Mouse (Mus musculus): ENCODE measurements around the gene Ablim1.

The Ablim1 gene

GRCm38 (mm10) chr19:57304666-57305065 is 10.1 kb downstream of the Ablim1 start:
- ATAC-seq (ENCODE audit: low TSS enrichment): no peak

DNA sequence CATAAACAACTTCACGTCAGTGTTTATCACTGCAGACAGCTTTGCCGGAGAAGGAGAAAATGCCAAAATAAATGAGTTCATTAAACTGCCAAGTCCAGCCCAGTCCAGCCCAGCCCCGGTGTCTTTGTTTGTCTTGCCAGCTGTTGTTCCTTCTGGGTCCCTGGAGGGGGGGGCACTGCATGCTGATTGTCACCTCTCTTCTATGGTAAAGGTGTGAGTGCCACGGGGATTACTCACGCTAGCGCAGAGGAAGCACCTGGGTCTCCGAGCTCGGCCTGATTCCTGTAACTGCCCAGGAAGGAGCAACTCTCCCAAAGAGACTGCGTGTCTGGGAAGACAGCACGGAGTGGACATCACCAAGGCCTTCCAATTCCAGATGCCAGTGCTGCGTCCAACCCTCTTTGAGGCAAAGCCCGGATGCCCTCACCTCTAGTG is 12.7 kb downstream of the Ablim1 start:
- ATAC-seq (ENCODE audit: low TSS enrichment): no peak

DNA sequence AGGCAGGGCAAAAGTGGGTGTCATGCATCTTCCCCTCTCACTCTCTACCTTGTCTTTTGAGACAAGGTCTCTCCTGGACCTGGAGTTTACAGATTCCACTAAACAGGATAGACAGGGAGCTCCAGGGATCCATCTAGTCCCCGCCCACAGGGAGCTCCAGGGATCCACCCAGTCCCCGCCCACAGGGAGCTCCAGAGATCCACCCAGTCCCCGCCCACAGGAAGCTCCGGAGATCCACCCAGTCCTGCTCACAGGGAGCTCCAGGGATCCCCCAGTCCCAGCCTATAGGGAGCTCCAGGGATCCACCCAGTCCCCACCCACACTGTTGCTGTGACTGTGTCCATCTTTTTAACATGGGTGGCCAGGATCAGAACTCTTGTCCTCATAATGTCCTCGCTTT is 16.7 kb downstream of the Ablim1 start:
- no peak for ATAC-seq (ENCODE audit: low TSS enrichment)

DNA sequence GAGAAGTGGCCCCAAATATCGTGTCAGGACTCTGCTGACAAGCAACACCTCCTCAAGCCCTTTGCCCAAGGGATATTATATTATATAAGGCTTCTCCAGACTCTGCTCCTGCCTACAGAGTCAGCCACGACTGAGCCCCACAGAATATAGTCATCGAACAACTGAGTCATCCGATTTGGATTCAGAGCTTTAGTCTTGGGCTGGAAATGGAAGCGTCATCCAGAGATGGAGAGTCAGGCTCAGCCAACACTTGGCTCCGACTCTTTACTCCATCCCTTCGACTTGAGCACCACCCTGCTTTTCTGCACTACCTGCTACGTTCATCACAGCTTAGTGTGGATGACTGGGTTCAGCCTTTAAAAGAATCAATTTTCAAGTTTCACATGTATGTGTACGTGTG is 17.3 kb downstream of the Ablim1 start:
- ATAC-seq (ENCODE audit: low TSS enrichment): peak; percentile 74

DNA sequence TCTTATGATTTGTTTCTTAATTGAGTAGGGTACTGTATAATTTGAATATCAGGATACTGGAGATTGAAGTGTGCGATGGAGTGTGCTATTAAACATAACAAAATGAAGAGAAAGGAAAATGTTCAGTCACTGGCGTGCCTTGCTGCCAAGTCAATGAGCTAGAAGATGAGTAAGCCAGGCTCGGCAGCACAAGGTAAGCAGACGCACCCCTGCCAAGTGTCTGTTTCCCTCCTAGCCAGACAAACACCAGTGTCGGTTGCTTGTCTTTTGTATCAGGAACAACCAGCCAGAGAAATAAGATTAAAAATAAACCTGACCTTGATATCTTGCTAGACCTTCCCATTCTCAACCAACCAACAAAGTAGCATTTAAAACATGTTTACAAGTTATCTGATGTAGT is 18.2 kb downstream of the Ablim1 start:
- peak; percentile 47 for ATAC-seq (ENCODE audit: low TSS enrichment)

GRCm38 (mm10) chr19:57295521-57295920 is 19.2 kb downstream of the Ablim1 start:
- no peak for ATAC-seq (ENCODE audit: low TSS enrichment)

DNA sequence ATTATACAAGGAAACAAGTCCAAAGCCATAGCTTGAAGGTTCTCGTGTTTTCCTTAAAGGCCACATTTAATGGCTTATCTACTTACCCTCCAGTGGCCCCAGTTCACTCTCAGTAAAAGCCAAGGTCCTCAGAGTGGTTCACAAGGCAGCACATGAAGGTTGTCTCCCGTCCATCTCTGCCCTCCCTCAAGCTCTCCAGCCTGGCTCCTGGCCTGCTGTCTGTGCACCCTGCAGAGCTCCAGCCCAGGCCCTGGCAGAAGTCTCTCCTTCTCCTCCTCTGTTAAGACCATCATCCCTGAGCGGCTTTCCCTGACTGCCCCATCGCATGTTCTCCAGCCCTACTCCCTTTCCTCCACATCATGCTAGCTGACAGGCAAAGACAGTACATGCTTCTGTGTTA is 20.4 kb downstream of the Ablim1 start:
- no peak for ATAC-seq (ENCODE audit: low TSS enrichment)

DNA sequence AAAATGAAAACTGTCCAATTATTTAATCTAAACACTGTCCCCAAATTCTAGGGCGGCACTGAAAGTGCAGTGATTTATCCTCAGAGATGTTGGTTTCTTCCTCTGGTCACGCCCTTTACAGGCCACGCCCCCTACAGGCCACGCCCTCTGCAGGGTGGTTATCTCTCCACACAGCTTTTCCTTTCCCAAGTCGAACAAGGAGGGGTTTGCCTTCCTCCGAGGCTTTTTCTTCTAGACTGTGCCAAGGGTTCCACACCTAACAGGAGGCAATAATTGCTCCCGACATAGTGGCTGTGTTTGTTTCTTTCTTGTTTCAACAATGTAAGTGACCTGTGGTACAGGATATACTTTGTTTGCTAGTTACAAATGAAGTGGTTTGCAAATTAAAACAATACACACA is 21.0 kb downstream of the Ablim1 start:
- ATAC-seq (ENCODE audit: low TSS enrichment): no peak

- no peak for ATAC-seq (ENCODE audit: low TSS enrichment)
Measured at GRCm38 (mm10) chr19:57283310-57283709, 31.4 kb downstream of the Ablim1 start.

DNA sequence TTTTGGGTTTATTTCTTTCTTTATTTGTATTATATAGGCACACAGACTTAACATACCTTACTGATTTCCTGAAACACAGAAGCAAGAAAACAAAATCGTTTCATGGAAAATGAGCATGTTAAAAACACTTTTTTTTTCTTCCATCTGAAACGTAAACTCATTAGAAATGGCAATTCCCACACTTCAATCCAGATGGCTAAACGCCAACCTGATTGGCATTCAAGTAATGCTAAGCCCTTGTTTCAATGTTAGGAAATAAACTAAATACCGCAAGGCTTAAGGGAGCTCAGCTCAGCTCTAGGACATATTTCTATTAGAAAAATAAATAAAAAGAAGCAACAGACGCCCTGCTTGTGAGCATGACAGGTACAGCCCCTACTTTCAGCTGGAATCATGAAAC is 32.1 kb downstream of the Ablim1 start:
- ATAC-seq (ENCODE audit: low TSS enrichment): no peak

- ATAC-seq (ENCODE audit: low TSS enrichment): no peak
Measured at GRCm38 (mm10) chr19:57279666-57280065, 35.1 kb downstream of the Ablim1 start.

GRCm38 (mm10) chr19:57278263-57278662 is 36.5 kb downstream of the Ablim1 start:
- no peak for ATAC-seq (ENCODE audit: low TSS enrichment)

- ATAC-seq (ENCODE audit: low TSS enrichment): no peak
Measured at GRCm38 (mm10) chr19:57277010-57277409, 37.7 kb downstream of the Ablim1 start.

DNA sequence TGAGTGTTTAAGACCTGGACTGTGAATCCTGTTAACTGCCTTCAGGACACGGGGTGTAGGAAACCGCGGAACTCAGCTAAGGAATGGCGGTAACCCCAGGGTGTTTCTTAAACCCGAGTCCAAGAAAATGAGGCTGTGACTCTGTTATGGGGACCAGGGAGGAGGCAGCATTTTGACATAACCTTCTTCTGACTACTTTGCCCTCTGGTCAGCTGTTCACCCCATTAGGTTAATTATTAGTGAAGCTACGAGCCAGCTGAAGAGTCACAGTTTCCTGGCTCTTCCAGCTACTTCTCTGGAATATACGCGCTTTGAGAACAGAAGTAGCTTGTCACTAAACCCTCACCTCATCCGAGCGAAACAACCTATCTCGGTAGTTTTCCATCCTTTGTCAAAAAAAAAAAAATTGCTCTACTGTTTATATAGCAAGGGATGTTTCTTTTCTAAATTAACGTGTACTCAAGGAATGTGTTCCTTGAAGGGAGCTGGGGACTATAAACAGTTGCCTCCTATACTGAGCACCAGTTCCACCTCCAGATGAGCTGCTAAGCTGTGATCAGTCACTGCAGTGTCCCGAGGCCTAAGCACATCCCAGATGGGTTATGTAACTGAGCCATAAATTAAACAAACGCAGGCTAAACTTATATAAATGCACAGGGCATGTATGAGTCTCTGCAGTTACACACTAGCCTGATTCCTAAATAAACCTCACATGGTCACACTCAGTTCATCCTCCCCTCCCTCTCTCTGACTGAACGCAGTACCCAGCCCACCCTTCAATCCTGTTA is 39.4 kb downstream of the Ablim1 start:
- ATAC-seq (ENCODE audit: low TSS enrichment): peak; percentile 72

DNA sequence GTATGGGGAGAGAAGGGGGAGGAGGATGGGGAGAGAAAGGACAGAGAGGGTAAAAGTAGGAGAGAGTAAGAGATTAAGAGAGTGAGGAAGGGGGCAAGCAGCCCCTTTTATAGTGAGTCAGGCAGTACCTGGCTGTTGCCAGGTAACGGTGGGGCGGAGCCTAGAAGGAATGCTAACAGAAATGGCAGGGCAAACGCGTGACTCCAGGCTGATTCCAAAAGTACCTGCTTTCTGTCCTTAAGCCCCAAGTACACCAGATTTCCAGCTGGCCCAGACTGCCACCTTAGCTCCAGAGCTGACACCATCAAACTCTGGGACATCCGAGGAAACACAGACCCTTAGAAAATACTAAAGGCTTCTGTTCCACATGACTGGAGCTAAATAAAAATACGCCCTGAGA is 40.0 kb downstream of the Ablim1 start:
- no peak for ATAC-seq (ENCODE audit: low TSS enrichment)

- ATAC-seq (ENCODE audit: low TSS enrichment): peak; percentile 22
Measured at GRCm38 (mm10) chr19:57274286-57274685, 40.4 kb downstream of the Ablim1 start.

GRCm38 (mm10) chr19:57272824-57273613 is 41.7 kb downstream of the Ablim1 start:
- peak; percentile 56 for ATAC-seq (ENCODE audit: low TSS enrichment)

DNA sequence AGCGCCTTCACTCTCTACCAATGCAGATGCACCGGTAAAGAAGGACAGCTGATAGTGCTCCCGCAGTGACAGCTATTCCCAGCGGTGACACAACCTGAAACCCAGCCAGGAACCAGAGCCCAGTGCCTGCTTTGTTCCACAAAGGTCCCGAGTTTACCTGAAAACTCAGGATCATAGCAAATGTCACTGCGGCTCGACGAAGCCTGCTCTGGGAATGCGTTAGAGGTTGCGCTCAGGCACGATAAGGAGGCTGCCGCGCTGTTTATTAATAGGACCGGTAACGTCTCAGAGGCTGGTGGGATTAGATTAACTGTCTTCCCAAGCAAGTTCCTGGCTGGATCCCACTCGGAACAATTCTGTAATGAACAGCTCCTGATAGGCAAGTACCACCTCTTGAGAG is 43.0 kb downstream of the Ablim1 start:
- no peak for ATAC-seq (ENCODE audit: low TSS enrichment)

DNA sequence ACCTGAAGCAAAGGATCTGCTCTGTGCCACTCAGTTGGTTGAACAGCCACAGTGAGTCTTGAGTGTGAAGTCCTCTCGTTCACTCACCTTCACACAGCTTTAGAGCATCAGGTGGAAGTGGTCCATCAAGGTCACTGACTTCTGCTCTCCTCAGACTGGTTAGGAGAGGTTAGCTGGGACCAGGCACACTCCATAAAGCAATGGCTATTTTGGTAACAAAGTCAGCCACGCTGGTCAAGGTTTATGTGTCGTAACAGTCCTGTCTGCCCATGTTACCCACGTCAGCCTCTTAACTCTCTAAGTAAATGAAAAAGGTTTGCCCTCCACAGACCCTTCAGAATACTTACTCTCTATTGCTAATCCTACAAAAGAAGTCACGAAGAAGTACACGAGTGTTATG is 44.0 kb downstream of the Ablim1 start:
- ATAC-seq (ENCODE audit: low TSS enrichment): no peak

- no peak for ATAC-seq (ENCODE audit: low TSS enrichment)
Measured at GRCm38 (mm10) chr19:57269791-57270190, 44.9 kb downstream of the Ablim1 start.

DNA sequence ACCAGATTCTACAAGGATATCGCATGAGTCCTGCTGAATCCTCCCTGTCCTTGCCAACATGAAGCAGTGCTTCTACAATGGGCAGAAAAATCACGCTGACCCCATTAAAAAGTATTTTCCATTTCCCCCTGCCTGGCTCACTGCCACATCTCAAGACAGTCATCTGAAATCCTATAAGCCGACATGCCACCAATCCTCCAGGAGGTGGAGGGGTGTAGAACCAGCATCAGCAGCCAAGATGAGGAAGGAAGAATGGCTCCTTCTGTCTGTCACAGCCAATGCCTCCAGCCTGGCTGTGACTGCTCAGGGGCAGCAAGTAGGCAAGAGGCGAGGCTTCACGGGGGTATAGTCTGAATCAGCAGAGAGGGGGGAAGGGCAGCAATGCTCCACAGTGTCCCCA is 47.2 kb downstream of the Ablim1 start:
- ATAC-seq (ENCODE audit: low TSS enrichment): no peak

- no peak for ATAC-seq (ENCODE audit: low TSS enrichment)
Measured at GRCm38 (mm10) chr19:57266374-57267085, 48.2 kb downstream of the Ablim1 start.
